Mouse (Mus musculus): ENCODE data around the gene Pou2f2. TPM values are rescaled to one million over a fixed set of nuclear protein-coding genes. Genes with fewer than 3 reads are reported as not detected.

Pou2f2 gene
- total and polyA plus RNA-seq, 3 experiments = 8.9 to 102 (median 46.1) TPM

GRCm38 (mm10) chr7:25181814-25182213 lies 2.3 kb upstream of the Pou2f2 start:
- Histone ChIP-seq H3K27ac (ENCODE audit: insufficient read depth, low read depth) (no peak overlapping the region), H3K4me2 (ENCODE audit: insufficient read depth, low read depth, poor library complexity, severe bottlenecking) (peak overlapping the region; percentile 40), H3K4me3 (replicated peaks in 1 of 3; ENCODE audit: low read depth in 2 of 3, low read length in 2 of 3, poor library complexity in 1 of 3) (peak overlapping the region; percentile 3 to 28 (median 20)), H3K9ac (ENCODE audit: insufficient read depth, low read depth) (0 out of 2 replicates have a peak overlapping the region, but pooled peaks have one; percentile 14), H3K9me3 (replicated peaks; ENCODE audit: low read length) (no peaks in the 10 kb centered on the region), H3K36me3 (replicated peaks in 1 of 2; ENCODE audit: control insufficient read depth in 1 of 2, insufficient read depth in 1 of 2, low read length in 1 of 2) (no peaks in the 10 kb centered on the region), H3K27me3 (replicated peaks) (peaks cover 48% of the 10 kb centered on the region), H3K4me1 (ENCODE audit: control insufficient read depth in 1 of 2, insufficient read depth in 2 of 2) (peaks cover 7 to 37% of the 10 kb centered on the region in 2 experiments; a peak in 3 of 4 replicates), H3K79me2 (replicated peaks; ENCODE audit: control insufficient read depth, extremely low read depth, insufficient read depth, poor library complexity, severe bottlenecking) (no peaks in the 10 kb centered on the region)
- TF ChIP-seq HCFC1 (IDR thresholded peaks at IDR 0.05; ENCODE audit: low read depth, low read length) (no peak), ELF1 (IDR thresholded peaks at IDR 0.05; ENCODE audit: low read depth, low read length) (peak; percentile 7; the same call in 1 of the 2 replicates)
- in situ Hi-C loops (cut with MboI; ENCODE audit: low pct_ligation_motif_present, low pct_unique_long_range_greater_than_20kb, low sequenced_read_pairs) = loop anchor here (5.0 to 10.0 kb wide), 2 partner anchors 50 to 93 kb away; no protein-coding TSS in a partner anchor
- DNase-seq (ENCODE audit: extremely low read depth) = no peak
- dilution Hi-C loops (cut with MboI; ENCODE audit: extremely low pct_ligation_motif_present, extremely low pct_unique_long_range_greater_than_20kb, low sequenced_read_pairs) = no loop called here

- no peaks in the 10 kb centered on the region for H3K36me3 ChIP-seq (replicated peaks in 1 of 2; ENCODE audit: control insufficient read depth in 1 of 2, insufficient read depth in 1 of 2, low read length in 1 of 2)
- peaks cover 7 to 37% of the 10 kb centered on the region in 2 experiments; a peak in 3 of 4 replicates for H3K4me1 ChIP-seq (ENCODE audit: control insufficient read depth in 1 of 2, insufficient read depth in 2 of 2)
- dilution Hi-C loops (cut with MboI; ENCODE audit: extremely low pct_ligation_motif_present, extremely low pct_unique_long_range_greater_than_20kb, low sequenced_read_pairs) = no loop called here
- no peak overlapping the region for H3K27ac ChIP-seq (ENCODE audit: insufficient read depth, low read depth)
- peak; percentile 58 for DNase-seq (ENCODE audit: extremely low read depth)
- H3K9me3 ChIP-seq (replicated peaks; ENCODE audit: low read length) = no peaks in the 10 kb centered on the region
- peak overlapping the region; percentile 15; the same call in 1 of the 2 replicates for H3K9ac ChIP-seq (ENCODE audit: insufficient read depth, low read depth)
- H3K4me3 ChIP-seq (replicated peaks in 1 of 3; ENCODE audit: low read depth in 2 of 3, low read length in 2 of 3, poor library complexity in 1 of 3) = peak overlapping the region in 2 of 3 experiments; percentile 3 to 33
- H3K79me2 ChIP-seq (replicated peaks; ENCODE audit: control insufficient read depth, extremely low read depth, insufficient read depth, poor library complexity, severe bottlenecking) = no peaks in the 10 kb centered on the region
- H3K4me2 ChIP-seq (ENCODE audit: insufficient read depth, low read depth, poor library complexity, severe bottlenecking) = peak overlapping the region; percentile 88
- in situ Hi-C loops (cut with MboI; ENCODE audit: low pct_ligation_motif_present, low pct_unique_long_range_greater_than_20kb, low sequenced_read_pairs) = loop anchor here (5.0 to 10.0 kb wide), 2 partner anchors 49 to 93 kb away; no protein-coding TSS in a partner anchor
- H3K27me3 ChIP-seq (replicated peaks) = peaks cover 52% of the 10 kb centered on the region
- no peak for TF ChIP-seq USF2 (conservative IDR thresholded peaks at IDR 0.05; ENCODE audit: low read depth, low read length)
- TF ChIP-seq JUN (IDR thresholded peaks at IDR 0.05; ENCODE audit: insufficient read depth, low read depth, low read length) = no peak
- no peak for TF ChIP-seq ZMIZ1 (IDR thresholded peaks at IDR 0.05; ENCODE audit: low read depth, low read length)
- TF ChIP-seq PAX5 (IDR thresholded peaks at IDR 0.05; ENCODE audit: low read length) = no peak
- peak; percentile 53; the same call in 1 of the 2 replicates for TF ChIP-seq MAX (IDR thresholded peaks at IDR 0.05; ENCODE audit: low read length)
- 0 out of 2 replicates have a peak, but pooled peaks have one; percentile 48 for TF ChIP-seq TBP (conservative IDR thresholded peaks at IDR 0.05; ENCODE audit: low read depth, low read length)
- TF ChIP-seq BHLHE40 (IDR thresholded peaks at IDR 0.05; ENCODE audit: low read depth, low read length) = peak; percentile 96
- TF ChIP-seq NELFE (IDR thresholded peaks at IDR 0.05; ENCODE audit: low read depth, low read length) = no peak
- no peak for TF ChIP-seq ZC3H11A (IDR thresholded peaks at IDR 0.05; ENCODE audit: low read depth, low read length)
- TF ChIP-seq ELF1 (IDR thresholded peaks at IDR 0.05; ENCODE audit: low read depth, low read length) = peak; percentile 56; the same call in 1 of the 2 replicates
- no peak for TF ChIP-seq ETS1 (conservative IDR thresholded peaks at IDR 0.05; ENCODE audit: low read depth, low read length)
- TF ChIP-seq IRF4 (IDR thresholded peaks at IDR 0.05; ENCODE audit: low read depth, low read length) = no peak
- TF ChIP-seq ZKSCAN1 (IDR thresholded peaks at IDR 0.05; ENCODE audit: borderline replicate concordance, low read depth, low read length) = no peak
- no peak for TF ChIP-seq ZNF384 (IDR thresholded peaks at IDR 0.05; ENCODE audit: low read depth, low read length)
- TF ChIP-seq E2F4 (IDR thresholded peaks at IDR 0.05; ENCODE audit: insufficient replicate concordance, low read depth, low read length) = no peak
- TF ChIP-seq NRF1 (IDR thresholded peaks at IDR 0.05; ENCODE audit: low read depth, low read length) = no peak
- no peak for TF ChIP-seq CHD2 (IDR thresholded peaks at IDR 0.05; ENCODE audit: low read length)
- TF ChIP-seq GABPA (IDR thresholded peaks at IDR 0.05; ENCODE audit: insufficient replicate concordance, low read depth, low read length) = no peak
- no peak for TF ChIP-seq MAFK (IDR thresholded peaks at IDR 0.05; ENCODE audit: insufficient replicate concordance, low read length)
- TF ChIP-seq EP300 (IDR thresholded peaks at IDR 0.05; ENCODE audit: low read length) = no peak
- peak; percentile 40; the same call in 1 of the 2 replicates for TF ChIP-seq POLR2A (IDR thresholded peaks at IDR 0.05; ENCODE audit: low read depth, low read length)
- TF ChIP-seq RCOR1 (conservative IDR thresholded peaks at IDR 0.05; ENCODE audit: low read depth, low read length) = no peak
- TF ChIP-seq MXI1 (IDR thresholded peaks at IDR 0.05; ENCODE audit: low read depth, low read length) = no peak; the same call in 1 of the 2 replicates
- peak; percentile 81 for TF ChIP-seq SMC3 (IDR thresholded peaks at IDR 0.05; ENCODE audit: low read depth, low read length)
- no peak for TF ChIP-seq CHD1 (IDR thresholded peaks at IDR 0.05; ENCODE audit: low read depth, low read length)
- TF ChIP-seq POLR2AphosphoS2 (IDR thresholded peaks at IDR 0.05; ENCODE audit: low read depth, low read length) = no peak
- no peak for TF ChIP-seq MEF2A (IDR thresholded peaks at IDR 0.05; ENCODE audit: borderline replicate concordance, low read depth, low read length)
- TF ChIP-seq TCF12 (IDR thresholded peaks at IDR 0.05; ENCODE audit: low read depth, low read length) = no peak
- no peak for TF ChIP-seq KAT2A (IDR thresholded peaks at IDR 0.05; ENCODE audit: insufficient replicate concordance, low read length)
- peak; percentile 47; the same call in 1 of the 2 replicates for TF ChIP-seq SIN3A (IDR thresholded peaks at IDR 0.05; ENCODE audit: low read length)
- no peak for TF ChIP-seq USF1 (IDR thresholded peaks at IDR 0.05; ENCODE audit: low read depth, low read length)
Observed at GRCm38 (mm10) chr7:25181331-25181790, 1.8 kb upstream of the Pou2f2 start.
